Mouse (Mus musculus) lung, embryonic 15.5 days (tissue): ENCODE measurements around the gene Ebf1. TPM values are rescaled to one million over a fixed set of nuclear protein-coding genes. Genes with fewer than 3 reads are reported as not detected.

Experiments
- ATAC-seq: fragments of 200-750 bp; cut with Nextera tagmentation; 2 replicates; pipeline ENCODE4 v1.8.0; 2017; ENCODE audit warnings: moderate number of reproducible peaks, borderline replicate concordance; ENCODE audit not compliant: low FRiP score, low TSS enrichment; ENCODE audit errors: extremely low read depth
- H3K27ac ChIP-seq: fragments of 300-500 bp; sonication (generic); 2 replicates; pipeline ENCODE4 v1.5.1; 2015; ENCODE audit warnings: moderate library complexity, mild to moderate bottlenecking, inconsistent platforms
- H3K27me3 ChIP-seq: fragments of 300-500 bp; sonication (generic); 2 replicates; pipeline ENCODE4 v1.6.1; 2015; ENCODE audit warnings: inconsistent platforms
- H3K36me3 ChIP-seq: fragments of 300-500 bp; sonication (generic); 2 replicates; pipeline ENCODE4 v1.6.1; 2015; ENCODE audit warnings: inconsistent platforms
- H3K4me1 ChIP-seq: fragments of 300-500 bp; sonication (generic); 2 replicates; pipeline ENCODE4 v1.6.1; 2015; ENCODE audit warnings: inconsistent platforms
- H3K4me2 ChIP-seq: fragments of 300-500 bp; sonication (generic); 2 replicates; pipeline ENCODE4 v1.6.1; 2015; ENCODE audit warnings: inconsistent platforms, mild to moderate bottlenecking, moderate library complexity
- H3K4me3 ChIP-seq: fragments of 300-500 bp; sonication (generic); 2 replicates; pipeline ENCODE4 v1.5.1; 2015; ENCODE audit warnings: mild to moderate bottlenecking, inconsistent platforms
- H3K9ac ChIP-seq: fragments of 300-500 bp; sonication (generic); 2 replicates; pipeline ENCODE4 v1.6.1; 2015; ENCODE audit warnings: inconsistent platforms
- H3K9me3 ChIP-seq: fragments of 300-500 bp; sonication (generic); 2 replicates; pipeline ENCODE4 v1.6.1; 2016; ENCODE audit warnings: inconsistent platforms
- WGBS: fragments of 180-500 bp; shearing (Covaris S2); methylation state at CpG from one replicate; pipeline ENCODE4 v1.1.7; 2015; 5-methylcytosine and 5-hydroxymethylcytosine counted together
- polyA plus RNA-seq: library from polyadenylated mRNA; unstranded; fragments of >200 nt; fragmentation: Nextera tagmentation; extraction: Ambion mirVana; gene quantifications from 2 replicates; pipeline ENCODE4 v1.2.1, GENCODE M21; 2015

The Ebf1 gene
- polyA plus RNA-seq, 1 experiment from 2014 or later = 12.4 TPM

GRCm38 (mm10) chr11:45007311-45007710, 390.2 kb downstream of the Ebf1 start:
- Histone ChIP-seq H3K4me3 (no peak overlapping the region), H3K27me3 (no peaks in the 10 kb centered on the region), H3K27ac (no peak overlapping the region), H3K4me1 (no peaks in the 10 kb centered on the region), H3K9ac (no peak overlapping the region), H3K36me3 (no peaks in the 10 kb centered on the region), H3K4me2 (no peak overlapping the region), H3K9me3 (no peaks in the 10 kb centered on the region)
- 58% methylated on average over 11 of the region's 11 CpGs for WGBS
- no peak for ATAC-seq

DNA sequence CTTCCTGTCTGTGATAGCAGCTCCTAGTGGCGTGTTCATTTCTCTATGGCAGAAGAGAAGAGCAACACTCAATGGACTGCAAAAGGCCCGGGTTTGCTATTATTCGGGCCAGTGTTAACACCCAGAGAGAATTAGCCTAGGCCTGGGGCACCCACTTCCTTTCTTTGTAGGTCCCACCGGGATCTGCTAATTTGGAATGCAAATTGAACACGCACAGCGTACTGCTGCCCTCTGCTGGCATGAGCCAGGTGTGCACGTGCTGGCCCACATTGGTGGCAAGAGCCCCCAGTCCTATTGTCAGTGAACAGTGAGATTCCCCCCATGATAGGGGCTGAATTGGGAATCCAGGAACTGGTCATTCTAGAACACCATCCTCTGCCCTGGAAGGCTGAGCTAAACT, 391.0 kb downstream of the Ebf1 start:
- Histone ChIP-seq H3K4me1 (no peaks in the 10 kb centered on the region), H3K9ac (no peak overlapping the region), H3K9me3 (no peaks in the 10 kb centered on the region), H3K27ac (no peak overlapping the region), H3K4me2 (peak overlapping the region; percentile 49), H3K36me3 (no peaks in the 10 kb centered on the region), H3K27me3 (no peaks in the 10 kb centered on the region), H3K4me3 (peak overlapping the region; percentile 17; the same call in 1 of the 2 replicates)
- ATAC-seq = no peak
- 4% methylated on average over 7 of the region's 7 CpGs for WGBS

GRCm38 (mm10) chr11:45008760-45009159, 391.6 kb downstream of the Ebf1 start:
- no peak overlapping the region for H3K4me3 ChIP-seq
- no peak overlapping the region for H3K9ac ChIP-seq
- no peak for ATAC-seq
- WGBS = 81% methylated on average over 5 of the region's 5 CpGs
- no peak overlapping the region for H3K27ac ChIP-seq
- no peaks in the 10 kb centered on the region for H3K9me3 ChIP-seq
- no peaks in the 10 kb centered on the region for H3K27me3 ChIP-seq
- no peak overlapping the region for H3K4me2 ChIP-seq
- no peaks in the 10 kb centered on the region for H3K36me3 ChIP-seq
- no peaks in the 10 kb centered on the region for H3K4me1 ChIP-seq

GRCm38 (mm10) chr11:45012081-45012480, 395.0 kb downstream of the Ebf1 start:
- H3K27me3 ChIP-seq = no peaks in the 10 kb centered on the region
- H3K27ac ChIP-seq = no peak overlapping the region
- 84% methylated on average over 1 of the region's 1 CpGs for WGBS
- no peak overlapping the region for H3K9ac ChIP-seq
- no peak overlapping the region for H3K4me2 ChIP-seq
- no peak for ATAC-seq
- H3K36me3 ChIP-seq = no peaks in the 10 kb centered on the region
- no peaks in the 10 kb centered on the region for H3K4me1 ChIP-seq
- H3K9me3 ChIP-seq = no peaks in the 10 kb centered on the region
- no peak overlapping the region for H3K4me3 ChIP-seq

- Histone ChIP-seq H3K4me2 (no peak overlapping the region), H3K4me3 (no peak overlapping the region), H3K9me3 (no peaks in the 10 kb centered on the region), H3K27me3 (no peaks in the 10 kb centered on the region), H3K9ac (no peak overlapping the region), H3K4me1 (no peaks in the 10 kb centered on the region), H3K27ac (no peak overlapping the region), H3K36me3 (no peaks in the 10 kb centered on the region)
- ATAC-seq = no peak
- WGBS = 64% methylated on average over 3 of the region's 3 CpGs
These were observed 400.4 kb downstream of the Ebf1 start for GRCm38 (mm10) chr11:45017493-45017892.

GRCm38 (mm10) chr11:45026012-45026411, 408.9 kb downstream of the Ebf1 start:
- Histone ChIP-seq H3K4me1 (no peaks in the 10 kb centered on the region), H3K27me3 (no peaks in the 10 kb centered on the region), H3K36me3 (no peaks in the 10 kb centered on the region), H3K4me3 (no peak overlapping the region), H3K9ac (no peak overlapping the region), H3K27ac (no peak overlapping the region), H3K4me2 (no peak overlapping the region), H3K9me3 (no peaks in the 10 kb centered on the region)
- 88% methylated on average over 5 of the region's 5 CpGs for WGBS
- ATAC-seq = no peak

GRCm38 (mm10) chr11:45026674-45027073, 409.6 kb downstream of the Ebf1 start:
- Histone ChIP-seq H3K27ac (no peak overlapping the region), H3K27me3 (no peaks in the 10 kb centered on the region), H3K36me3 (no peaks in the 10 kb centered on the region), H3K4me2 (peak overlapping the region; percentile 16; the same call in 1 of the 2 replicates), H3K4me3 (no peak overlapping the region), H3K9me3 (no peaks in the 10 kb centered on the region), H3K4me1 (no peaks in the 10 kb centered on the region), H3K9ac (no peak overlapping the region)
- no peak for ATAC-seq
- WGBS = 22% methylated on average over 11 of the region's 11 CpGs

DNA sequence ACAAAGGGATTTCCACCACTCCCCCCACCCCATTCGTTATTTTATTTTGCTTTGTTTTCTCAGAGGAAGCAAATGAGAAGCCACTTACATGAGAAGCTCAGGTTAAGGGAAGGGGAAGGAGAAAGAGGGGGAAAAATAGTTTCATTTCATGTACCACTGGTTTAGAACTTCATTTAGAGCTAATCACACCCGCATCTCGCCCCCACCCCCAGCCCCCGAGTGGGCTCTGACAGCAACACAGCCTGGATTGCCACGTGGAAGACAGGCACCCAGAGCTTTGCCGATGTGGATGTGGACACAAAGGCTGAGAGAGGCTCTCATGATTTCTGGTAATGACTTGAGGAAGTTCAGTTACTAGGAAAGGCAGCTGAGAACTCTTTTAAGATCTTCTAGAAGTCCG, 410.0 kb downstream of the Ebf1 start:
- H3K4me2 ChIP-seq = peak overlapping the region; percentile 16; the same call in 1 of the 2 replicates
- 56% methylated on average over 7 of the region's 7 CpGs for WGBS
- no peak for ATAC-seq
- H3K4me3 ChIP-seq = no peak overlapping the region
- H3K9me3 ChIP-seq = no peaks in the 10 kb centered on the region
- no peaks in the 10 kb centered on the region for H3K36me3 ChIP-seq
- H3K27me3 ChIP-seq = no peaks in the 10 kb centered on the region
- no peak overlapping the region for H3K9ac ChIP-seq
- H3K4me1 ChIP-seq = no peaks in the 10 kb centered on the region
- H3K27ac ChIP-seq = no peak overlapping the region

- no peaks in the 10 kb centered on the region for H3K36me3 ChIP-seq
- H3K4me2 ChIP-seq = no peak overlapping the region
- WGBS = 87% methylated on average over 7 of the region's 7 CpGs
- H3K27ac ChIP-seq = no peak overlapping the region
- no peaks in the 10 kb centered on the region for H3K4me1 ChIP-seq
- H3K27me3 ChIP-seq = no peaks in the 10 kb centered on the region
- no peaks in the 10 kb centered on the region for H3K9me3 ChIP-seq
- H3K9ac ChIP-seq = no peak overlapping the region
- no peak overlapping the region for H3K4me3 ChIP-seq
- ATAC-seq = no peak
These were observed 438.9 kb downstream of the Ebf1 start for GRCm38 (mm10) chr11:45055744-45056610.

Other genes with a start within 250 kb of the Ebf1 start
- gene Il12b, start 217.3 kb upstream of the Ebf1 start, polyA plus RNA-seq = not detected in 2 replicates
- 59.1 and 61.8 TPM in 2 replicates for gene Ublcp1, start 146.8 kb upstream of the Ebf1 start, polyA plus RNA-seq
- gene Rnf145, start 98.4 kb upstream of the Ebf1 start, polyA plus RNA-seq = 77.2 and 77.9 TPM in 2 replicates